Mouse (Mus musculus): ENCODE data around the gene Mgll.

The Mgll gene

GRCm38 (mm10) chr6:88809091-88810037, 85.2 kb downstream of the Mgll start:
- DNase-seq = no peak

- DNase-seq = no peak
Measured at GRCm38 (mm10) chr6:88810291-88810690, 86.1 kb downstream of the Mgll start.

- no peak for DNase-seq
Measured at GRCm38 (mm10) chr6:88811396-88811795, 87.2 kb downstream of the Mgll start.

GRCm38 (mm10) chr6:88811880-88812400, 87.7 kb downstream of the Mgll start:
- DNase-seq = no peak

- peak; percentile 64 for DNase-seq
Measured at GRCm38 (mm10) chr6:88812886-88813285, 88.7 kb downstream of the Mgll start.

GRCm38 (mm10) chr6:88813832-88814231, 89.6 kb downstream of the Mgll start:
- no peak for DNase-seq

GRCm38 (mm10) chr6:88815036-88815435, 90.8 kb downstream of the Mgll start:
- no peak for DNase-seq

- no peak for DNase-seq
Measured at GRCm38 (mm10) chr6:88815489-88815888, 91.3 kb downstream of the Mgll start.

GRCm38 (mm10) chr6:88816913-88817312, 92.7 kb downstream of the Mgll start:
- no peak for DNase-seq

- no peak for DNase-seq
Measured at GRCm38 (mm10) chr6:88820853-88821252, 96.6 kb downstream of the Mgll start.

GRCm38 (mm10) chr6:88821294-88821693, 97.1 kb downstream of the Mgll start:
- DNase-seq = no peak

- DNase-seq = no peak
Measured at GRCm38 (mm10) chr6:88821901-88822300, 97.7 kb downstream of the Mgll start.

- no peak for DNase-seq
Measured at GRCm38 (mm10) chr6:88824183-88824582, 100.0 kb downstream of the Mgll start.

- no peak for DNase-seq
Measured at GRCm38 (mm10) chr6:88826088-88826487, 101.9 kb downstream of the Mgll start.

GRCm38 (mm10) chr6:88826545-88826944, 102.3 kb downstream of the Mgll start:
- peak; percentile 40 for DNase-seq

- DNase-seq = no peak
Measured at GRCm38 (mm10) chr6:88826965-88827364, 102.8 kb downstream of the Mgll start.

GRCm38 (mm10) chr6:88827395-88828205, 103.4 kb downstream of the Mgll start:
- DNase-seq = peak; percentile 44

GRCm38 (mm10) chr6:88828206-88829009, 104.2 kb downstream of the Mgll start:
- no peak for DNase-seq

- DNase-seq = no peak
Measured at GRCm38 (mm10) chr6:88829579-88829978, 105.4 kb downstream of the Mgll start.

- DNase-seq = no peak
Measured at GRCm38 (mm10) chr6:88830112-88830702, 106.0 kb downstream of the Mgll start.

GRCm38 (mm10) chr6:88831456-88831855, 107.2 kb downstream of the Mgll start:
- peak; percentile 55 for DNase-seq

GRCm38 (mm10) chr6:88832663-88833062, 108.5 kb downstream of the Mgll start:
- DNase-seq = no peak

Data from thymus, postnatal 25 days (tissue).